Mouse (Mus musculus): ENCODE data around the gene Mfsd7a.
"Not testable (repeated sequence)": the region's sequence is repeated elsewhere in the genome, so short reads cannot be mapped to it uniquely, and the experiment has no call there.

Mfsd7a gene

DNA sequence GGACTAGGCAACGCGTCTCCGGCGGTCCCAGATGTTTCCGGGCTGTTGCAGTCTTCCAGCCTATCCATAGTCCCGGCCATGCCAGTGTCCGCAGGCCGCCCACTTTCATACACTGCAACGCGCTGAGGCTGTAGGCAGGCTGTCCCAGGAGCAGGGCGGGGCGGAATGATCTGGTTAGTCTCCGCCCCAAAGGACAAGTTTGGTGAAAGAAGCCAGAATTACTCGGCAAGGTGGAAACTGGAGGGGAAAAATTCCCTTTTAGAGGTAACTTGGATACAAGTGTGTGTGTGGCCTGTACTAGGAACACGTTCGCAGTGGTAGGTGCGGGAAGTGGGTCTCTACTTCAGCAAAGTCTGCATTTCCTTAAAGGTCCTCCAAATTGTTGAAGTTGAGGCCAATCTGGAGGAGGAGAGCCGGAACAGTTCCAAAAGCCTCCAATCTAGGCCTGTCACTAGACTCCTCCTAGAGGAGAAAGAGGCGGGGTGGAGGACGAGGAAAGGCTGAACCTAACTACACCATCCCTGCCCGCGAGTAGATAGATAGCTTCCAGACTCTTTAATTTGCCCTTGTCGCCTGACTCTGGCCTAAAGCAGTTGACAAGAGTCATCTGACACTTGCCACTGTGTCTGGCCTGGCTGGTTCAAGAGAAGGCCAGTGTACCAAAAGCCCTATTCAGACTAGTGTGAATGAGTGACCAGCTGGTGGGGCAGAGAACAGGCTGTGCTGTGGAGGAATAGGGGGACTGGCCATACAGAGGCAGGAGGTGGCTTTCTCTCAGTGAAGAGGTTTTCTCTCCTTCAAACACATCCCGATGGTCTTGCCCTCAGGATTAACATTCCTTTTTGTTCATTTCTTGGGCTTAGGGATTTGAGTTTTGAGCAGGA lies at the start of gene Mfsd7a:
Gene Mfsd7a, minus strand, starts transcription at position 107 of the 884 bp plus-strand sequence.
- peak; percentile 52 for DNase-seq (ENCODE audit: low spot score)

DNA sequence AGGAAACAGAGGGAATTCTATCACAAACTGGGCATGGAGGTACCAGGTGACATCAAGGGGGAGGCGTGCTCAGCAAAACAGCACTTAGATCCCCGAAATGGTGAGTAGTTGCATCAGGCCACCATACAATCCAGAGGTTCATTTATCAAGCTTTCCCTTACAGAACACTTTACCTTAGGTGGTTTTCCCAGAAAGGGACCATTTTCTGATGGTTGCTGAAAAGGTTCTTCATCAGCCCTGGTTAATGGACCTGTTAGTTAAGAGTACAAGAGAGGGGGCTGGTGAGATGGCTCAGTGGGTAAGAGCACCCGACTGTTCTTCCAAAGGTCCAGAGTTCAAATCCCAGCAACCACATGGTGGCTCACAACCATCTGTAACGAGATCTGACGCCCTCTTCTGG lies 37.5 kb upstream of the Mfsd7a start:
- DNase-seq (ENCODE audit: low spot score), result not testable (repeated sequence)

DNA sequence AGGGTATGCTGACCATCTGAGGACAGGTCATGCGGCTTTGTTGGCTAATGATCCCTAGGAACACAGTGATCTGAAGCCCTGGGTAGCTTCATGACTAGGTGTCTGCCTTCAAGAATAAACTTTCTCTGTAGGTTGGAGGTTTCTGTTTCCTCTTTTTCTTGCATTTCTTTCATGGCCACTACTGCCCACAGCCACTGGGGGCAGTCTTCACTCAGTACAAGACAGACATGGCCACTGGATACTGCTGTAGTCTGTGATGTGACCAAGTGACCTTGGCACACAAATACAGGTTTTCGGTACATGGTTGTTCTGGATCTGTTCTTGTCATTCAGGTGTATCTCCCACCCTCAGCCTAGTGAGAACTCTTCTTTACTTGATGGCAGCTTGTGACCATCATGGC lies 36.5 kb upstream of the Mfsd7a start:
- DNase-seq (ENCODE audit: low spot score), result no peak

DNA sequence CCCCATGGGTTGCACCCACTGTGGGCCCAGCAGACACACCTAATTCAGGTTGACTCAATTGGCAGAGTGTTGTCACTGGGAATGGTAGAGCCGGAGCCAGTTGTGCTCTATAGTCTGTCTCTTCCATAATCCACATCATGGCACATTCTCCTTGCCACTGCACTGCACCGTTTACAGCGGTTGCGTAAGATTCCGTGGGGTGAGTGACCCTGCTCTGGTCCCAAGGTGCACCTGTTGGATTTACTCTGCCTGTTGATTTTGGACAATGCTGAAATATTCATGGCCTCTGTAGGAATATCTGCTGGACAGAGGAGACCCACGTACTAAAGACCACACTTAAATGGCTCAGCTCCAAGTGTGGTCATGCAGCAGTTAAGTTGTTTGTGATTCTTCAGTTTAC lies 34.3 kb upstream of the Mfsd7a start:
- no peak for DNase-seq (ENCODE audit: low spot score)

DNA sequence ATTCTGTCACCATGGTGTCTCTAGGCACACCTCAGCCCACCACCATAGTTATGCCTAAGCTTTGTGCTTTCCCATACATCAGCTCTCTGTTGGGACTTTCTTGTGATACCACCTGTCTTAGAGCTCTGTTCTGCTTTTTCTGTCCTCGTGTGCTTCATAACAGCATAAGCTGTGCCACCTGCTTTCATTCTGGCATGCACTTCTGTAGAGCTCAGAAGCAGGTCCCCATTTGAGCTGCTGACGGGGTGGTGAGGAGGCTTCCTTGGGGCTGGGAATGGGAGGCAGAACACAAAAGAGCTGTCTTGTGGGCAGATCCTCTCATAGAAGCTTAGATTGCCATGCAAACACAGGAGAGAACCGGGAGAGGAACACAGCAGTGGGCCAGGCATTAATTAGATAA lies 27.3 kb upstream of the Mfsd7a start:
- DNase-seq (ENCODE audit: low spot score), result no peak

DNA sequence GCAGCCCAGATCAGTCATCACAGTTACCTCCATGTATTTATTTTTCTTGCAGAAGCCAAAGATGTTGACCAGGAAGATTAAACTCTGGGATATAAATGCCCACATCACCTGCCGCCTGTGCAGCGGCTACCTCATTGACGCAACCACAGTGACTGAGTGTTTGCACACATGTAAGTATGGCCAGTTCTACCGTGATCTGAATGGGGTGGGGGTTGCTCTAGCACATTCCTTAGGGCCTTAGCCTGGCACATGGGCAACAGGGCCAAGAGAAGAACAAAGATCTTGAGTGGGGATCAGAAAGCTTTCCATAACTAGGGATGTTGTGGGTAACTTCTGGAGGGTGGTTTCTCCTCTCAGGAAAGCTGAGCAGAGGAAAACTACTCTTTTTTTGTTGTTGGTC lies 25.0 kb upstream of the Mfsd7a start:
- DNase-seq (ENCODE audit: low spot score), result no peak

DNA sequence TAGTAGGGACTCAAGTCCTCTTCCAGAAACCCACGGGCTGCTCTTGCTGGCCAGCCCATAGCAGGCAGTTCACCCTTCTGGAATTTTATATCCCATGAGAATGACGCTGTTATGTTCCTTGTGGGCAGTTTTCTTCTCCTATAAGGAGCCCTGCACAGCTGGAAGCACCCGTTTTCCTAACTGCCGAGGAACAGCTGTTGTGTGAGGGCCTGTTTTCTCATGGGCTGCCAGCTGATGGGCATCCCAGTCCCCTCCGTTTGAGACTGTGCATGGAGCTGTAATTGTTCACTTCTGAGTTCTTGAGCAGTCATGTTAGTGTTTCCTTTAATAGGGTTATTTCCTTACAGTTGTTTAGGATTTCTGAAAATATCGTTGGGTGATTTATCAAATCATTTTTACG lies 20.9 kb upstream of the Mfsd7a start:
- no peak for DNase-seq (ENCODE audit: low spot score)

DNA sequence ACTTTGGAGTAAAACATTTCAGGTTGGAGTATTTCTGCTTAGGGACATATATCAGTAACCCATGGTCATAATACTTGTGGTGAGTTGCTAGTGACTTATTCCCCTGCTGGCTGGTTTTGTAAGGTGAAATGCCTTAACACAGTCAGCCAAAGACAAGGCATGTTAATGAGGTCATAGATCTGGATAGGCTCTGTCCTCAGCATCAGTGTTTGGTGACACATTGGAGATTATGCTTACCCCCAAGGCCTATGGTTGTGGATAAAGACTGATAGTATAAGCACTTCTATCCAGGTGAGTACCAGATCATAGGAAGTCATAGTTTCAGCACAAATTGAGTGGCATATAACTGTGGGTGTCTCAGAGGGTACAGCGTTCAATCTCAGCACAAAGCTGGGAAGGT lies 18.0 kb upstream of the Mfsd7a start:
- DNase-seq (ENCODE audit: low spot score), result no peak

DNA sequence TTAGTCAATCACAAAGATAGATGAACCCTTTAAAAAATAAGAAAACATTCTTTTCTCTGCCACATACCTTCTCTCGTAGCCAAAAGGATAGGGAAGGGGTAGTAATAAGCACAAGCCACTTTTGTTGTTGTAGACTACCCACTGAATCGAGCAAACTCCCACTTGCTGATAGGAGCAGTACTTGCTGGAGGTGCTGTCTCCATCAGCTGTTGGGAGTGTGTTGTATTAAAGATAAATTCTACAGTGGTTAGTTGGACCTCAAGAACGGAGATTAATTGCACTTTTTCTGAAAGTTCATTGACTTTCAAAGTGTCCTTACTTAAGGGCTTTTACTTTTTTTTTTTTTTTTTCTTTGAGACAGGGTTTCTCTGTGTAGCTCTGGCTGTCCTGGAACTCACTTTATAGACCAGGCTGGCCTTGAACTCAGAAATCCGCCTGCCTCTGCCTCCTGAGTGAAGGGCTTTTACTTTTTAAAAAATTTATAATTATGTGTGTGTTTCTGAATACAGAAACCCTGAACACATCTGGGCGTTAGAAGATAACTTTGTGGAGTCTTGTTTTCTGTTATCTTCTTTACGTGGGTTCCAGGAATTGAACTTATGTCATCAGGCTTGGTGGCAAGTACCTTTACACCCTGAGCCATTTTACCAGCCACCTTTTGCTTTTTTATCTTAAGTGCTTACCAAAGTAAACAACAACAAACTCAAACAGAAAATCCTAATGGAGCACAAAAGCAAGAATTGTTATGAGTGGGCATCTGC lies 16.6 kb upstream of the Mfsd7a start:
- no peak for DNase-seq (ENCODE audit: low spot score)

DNA sequence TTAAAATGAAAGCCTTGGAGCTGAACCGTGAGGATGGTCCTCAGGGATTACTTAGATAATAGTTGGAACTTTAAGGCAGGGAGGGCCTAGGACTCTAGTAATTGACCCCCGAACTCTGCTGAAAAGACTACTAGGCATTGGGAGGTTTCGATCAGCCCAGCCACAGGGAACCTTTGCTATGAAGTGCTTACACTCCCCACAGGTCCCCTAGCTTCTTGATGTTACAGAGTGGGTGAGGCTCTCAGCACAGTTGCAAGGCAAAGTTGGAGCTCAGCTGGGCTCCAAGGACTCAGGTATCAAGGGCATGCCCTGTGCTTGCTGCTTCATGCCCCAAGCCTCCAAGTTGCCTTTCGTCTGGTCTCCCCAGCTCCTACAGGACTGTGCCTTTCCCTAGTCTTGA lies 13.8 kb upstream of the Mfsd7a start:
- DNase-seq (ENCODE audit: low spot score), result no peak

DNA sequence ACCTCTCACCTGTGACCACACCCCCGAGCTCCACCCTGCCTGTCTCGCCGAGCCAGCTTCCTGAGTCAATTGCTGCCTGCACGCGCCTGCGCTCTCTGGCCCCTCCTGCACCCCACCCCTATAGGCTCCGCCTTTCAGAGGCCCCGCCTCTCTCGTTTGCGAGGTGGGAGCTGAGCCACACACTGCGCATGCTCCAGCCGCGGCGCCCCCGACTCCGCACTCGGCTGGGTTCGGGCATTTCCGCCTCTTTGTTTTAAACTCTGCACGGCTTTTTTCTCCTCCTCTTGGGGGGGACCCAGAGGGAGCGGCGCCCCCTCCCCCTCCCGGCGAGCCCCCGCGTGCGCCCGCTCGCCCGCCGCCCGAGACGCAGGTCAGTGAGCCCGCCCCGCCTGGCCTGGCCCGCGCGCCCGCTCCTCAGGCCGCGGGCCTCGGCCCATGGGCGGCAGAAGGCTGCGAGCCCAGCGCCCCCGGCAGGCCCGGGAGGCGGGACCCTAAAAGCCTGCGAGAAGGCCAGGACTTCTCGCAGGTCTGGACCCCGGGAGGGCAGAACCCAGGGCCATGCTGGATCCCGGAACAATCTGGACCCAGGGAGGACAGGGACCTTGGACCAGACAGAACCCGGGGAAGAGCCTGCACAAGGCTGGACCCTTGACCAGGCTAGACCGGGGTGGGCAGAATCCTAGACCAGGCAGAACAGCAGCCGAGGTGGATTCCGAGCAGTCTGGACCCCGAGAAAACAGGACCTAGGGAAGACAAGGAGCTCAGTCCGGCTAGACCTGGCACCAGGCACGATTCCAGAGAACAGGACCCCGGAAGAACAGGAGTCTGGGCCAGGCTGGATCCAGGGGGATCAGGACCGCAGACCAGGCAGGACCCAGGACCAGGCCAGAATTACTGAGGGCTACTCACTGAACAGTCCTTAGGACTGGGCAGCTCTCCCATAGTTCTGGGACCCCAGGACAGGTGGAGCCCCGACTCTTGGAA lies 12.7 kb upstream of the Mfsd7a start, which contains the start of gene Pcgf3:
Gene Pcgf3, plus strand, starts transcription at position 151 of the 984 bp plus-strand sequence.
- peak; percentile 97 for DNase-seq (ENCODE audit: low spot score)

DNA sequence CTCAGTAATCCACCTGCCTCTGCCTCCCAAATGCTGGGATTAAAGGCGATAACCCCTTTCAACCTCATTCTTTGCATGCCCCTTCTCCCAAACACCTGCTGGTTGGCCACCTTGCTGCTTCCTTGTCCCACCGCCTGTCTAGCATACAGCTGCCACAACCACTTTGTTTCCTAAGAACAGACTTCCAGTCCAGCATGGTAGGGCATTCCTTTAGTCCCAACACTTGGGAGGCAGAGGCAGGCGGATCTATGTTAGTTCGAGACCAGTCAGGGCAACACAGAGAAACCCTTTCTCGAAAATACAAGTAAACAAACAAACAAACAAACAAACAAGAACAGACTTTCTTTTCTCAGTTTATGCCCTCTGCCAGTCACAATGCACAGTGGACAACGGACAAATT lies 11.8 kb upstream of the Mfsd7a start:
- DNase-seq (ENCODE audit: low spot score), result no peak

DNA sequence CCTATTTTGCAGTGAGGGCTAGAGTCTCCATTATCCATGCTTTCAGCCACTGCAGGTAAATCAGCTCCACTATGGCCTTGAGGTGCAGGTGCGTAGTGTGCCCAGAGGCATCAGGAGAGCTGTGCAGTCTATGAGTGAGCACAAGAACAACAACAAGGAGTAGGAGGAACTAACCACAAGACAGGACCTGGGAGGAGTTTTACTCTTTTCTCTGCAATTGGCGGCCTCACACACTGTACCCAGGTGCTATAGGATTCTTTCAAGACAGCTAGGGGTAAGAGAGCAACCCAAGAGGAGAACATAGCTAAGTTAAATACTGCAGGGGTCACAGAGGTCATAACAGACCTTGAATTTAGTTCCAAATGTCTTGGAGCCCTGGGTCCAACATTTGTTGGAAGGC lies 10.0 kb upstream of the Mfsd7a start:
- no peak for DNase-seq (ENCODE audit: low spot score)

DNA sequence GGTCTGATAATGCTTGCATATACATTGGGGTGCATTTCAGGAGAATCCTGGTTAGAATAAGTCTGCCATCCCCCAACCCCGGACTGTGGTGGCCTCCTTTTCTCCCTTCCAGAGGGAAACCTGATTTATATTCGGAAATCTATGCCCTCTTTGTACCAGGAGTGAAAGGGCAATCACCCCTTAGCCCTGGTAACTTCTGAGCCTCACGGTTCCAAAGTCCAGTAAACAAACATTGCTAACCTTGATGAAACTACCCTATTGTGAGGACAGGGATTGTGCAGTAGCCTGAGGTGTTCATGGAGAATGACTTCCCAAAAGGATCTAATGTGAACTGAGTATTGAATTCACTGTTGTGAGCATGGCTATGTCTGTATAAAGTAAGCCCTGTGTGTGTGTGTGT lies 5.4 kb upstream of the Mfsd7a start:
- DNase-seq (ENCODE audit: low spot score), result no peak

DNA sequence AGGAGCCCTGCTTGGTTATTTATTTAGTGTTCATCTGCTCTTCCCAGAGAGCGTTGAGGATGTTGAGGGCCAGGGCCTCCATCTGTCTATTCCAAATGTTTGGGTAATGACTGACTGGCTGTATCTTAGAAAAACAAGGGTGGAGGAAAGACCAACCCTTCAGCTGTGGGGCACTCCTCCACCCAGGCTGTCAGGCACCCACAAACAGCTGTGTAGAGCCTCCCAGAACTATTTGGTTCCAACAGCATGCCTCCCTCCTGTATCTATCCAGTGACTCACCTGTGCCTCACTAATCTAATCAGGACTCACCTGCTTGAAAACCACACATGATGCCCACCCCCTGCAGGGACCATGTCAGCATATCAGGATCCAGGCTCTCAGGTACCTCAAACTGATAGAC lies 3.7 kb upstream of the Mfsd7a start:
- no peak for DNase-seq (ENCODE audit: low spot score)

DNA sequence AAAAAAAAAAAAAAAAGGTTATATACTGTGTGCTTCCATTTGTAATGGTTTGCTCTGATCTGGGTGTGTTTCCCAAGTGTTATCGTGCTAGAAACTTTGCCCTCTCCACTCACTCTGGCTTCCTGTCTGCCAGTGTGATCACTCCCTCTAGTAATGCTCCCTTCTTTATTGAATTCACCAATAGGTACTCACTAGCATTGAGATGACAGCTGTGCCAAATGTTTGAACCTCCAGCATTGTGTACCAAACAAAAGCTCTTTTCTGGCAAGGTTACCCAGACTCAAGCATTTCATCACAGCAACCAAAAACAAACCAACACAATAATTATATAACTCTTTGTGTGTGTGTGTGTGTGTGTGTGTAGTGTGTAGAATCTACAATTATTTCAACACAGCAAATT lies 2.9 kb upstream of the Mfsd7a start:
- DNase-seq (ENCODE audit: low spot score), result no peak

DNA sequence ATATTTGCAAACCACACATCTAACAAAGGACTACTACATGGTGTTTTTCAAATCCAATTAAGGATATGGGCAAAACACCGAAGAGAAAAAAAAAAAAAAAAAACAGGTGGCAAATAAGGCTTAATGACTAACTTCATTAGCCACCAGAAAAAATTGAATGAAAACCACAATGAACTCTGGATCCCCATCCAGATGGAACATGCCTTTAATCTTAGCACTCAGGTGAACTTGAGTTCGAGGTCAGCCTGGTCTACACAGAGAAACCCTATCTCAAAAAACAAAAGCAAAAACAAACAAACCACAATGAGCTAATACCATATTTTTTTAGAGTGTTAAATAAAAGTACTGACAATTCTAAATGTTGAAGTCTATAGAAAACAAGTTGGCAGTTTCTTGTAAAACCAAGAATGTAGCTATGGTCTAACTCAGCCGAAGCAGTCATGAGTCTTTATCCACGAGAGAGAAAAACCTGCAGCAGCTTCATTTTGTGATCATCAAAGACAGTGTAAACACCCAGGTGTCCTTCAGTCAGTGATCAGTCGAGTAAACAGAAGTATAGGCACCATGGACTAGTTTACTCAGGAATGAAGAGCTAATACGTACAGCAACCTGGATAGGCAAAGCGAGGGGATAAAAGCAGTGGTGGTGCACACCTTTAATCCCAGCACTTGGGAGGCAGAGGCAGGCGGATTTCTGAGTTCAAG lies 2.3 kb upstream of the Mfsd7a start:
- DNase-seq (ENCODE audit: low spot score), result no peak

DNA sequence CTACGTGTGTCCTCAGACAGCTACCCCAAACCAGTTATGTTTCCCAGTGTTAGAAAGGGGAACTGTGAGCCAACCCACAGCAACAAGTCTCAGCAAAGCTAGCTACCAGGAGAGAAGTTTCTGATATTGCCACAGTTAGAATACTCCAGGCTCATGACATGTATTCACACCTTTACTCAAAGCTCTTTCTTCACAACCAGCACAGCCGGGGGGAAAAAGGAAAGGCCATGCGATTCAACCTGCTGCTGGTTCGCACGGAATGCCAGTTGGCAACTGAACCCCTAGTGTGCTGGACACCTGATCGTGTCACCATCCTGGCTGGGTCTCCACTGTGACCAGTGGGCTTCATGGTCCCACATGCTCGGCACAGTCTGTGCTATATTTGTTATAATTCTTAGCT lies 834 bp downstream of the Mfsd7a start:
- DNase-seq (ENCODE audit: low spot score), result no peak

DNA sequence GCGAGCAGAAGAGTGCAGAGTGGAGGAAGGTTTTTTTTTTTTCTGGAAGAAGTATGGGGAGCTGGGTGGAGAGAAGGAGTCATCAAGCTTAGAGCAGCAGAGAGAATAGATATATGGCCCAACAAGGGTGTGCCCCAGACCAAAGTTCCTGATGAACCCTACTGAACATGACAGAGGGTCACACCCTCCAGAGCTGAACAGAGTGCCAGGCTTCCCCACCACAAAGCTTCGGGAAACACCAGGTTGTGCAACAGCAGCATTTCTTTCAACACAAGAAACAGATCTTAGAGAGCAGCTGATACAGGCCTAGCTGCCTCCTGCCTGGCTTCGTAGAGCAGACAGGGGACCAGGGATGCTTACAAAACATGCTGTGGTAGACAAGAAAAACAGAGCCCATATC lies 1.7 kb downstream of the Mfsd7a start:
- no peak for DNase-seq (ENCODE audit: low spot score)

DNA sequence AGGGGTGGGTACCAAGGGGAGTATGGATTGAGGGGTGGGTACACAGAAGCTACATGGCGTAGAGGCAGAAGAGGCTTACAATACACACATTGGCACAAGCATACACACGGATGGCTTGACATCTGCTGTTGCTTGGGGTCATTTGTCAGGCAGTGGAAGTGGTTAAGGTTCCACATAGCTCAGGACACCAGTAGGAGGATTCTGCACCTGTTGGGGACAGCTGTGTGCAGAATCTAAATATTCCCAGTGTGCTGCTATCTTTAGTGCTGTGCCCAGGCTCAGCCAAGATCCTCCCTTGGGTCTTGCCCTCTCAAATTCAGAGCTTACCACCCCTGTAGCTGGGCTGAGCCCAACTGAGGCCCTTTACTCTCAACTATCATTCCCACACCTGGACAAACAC lies 12.6 kb downstream of the Mfsd7a start:
- no peak for DNase-seq (ENCODE audit: low spot score)

DNA sequence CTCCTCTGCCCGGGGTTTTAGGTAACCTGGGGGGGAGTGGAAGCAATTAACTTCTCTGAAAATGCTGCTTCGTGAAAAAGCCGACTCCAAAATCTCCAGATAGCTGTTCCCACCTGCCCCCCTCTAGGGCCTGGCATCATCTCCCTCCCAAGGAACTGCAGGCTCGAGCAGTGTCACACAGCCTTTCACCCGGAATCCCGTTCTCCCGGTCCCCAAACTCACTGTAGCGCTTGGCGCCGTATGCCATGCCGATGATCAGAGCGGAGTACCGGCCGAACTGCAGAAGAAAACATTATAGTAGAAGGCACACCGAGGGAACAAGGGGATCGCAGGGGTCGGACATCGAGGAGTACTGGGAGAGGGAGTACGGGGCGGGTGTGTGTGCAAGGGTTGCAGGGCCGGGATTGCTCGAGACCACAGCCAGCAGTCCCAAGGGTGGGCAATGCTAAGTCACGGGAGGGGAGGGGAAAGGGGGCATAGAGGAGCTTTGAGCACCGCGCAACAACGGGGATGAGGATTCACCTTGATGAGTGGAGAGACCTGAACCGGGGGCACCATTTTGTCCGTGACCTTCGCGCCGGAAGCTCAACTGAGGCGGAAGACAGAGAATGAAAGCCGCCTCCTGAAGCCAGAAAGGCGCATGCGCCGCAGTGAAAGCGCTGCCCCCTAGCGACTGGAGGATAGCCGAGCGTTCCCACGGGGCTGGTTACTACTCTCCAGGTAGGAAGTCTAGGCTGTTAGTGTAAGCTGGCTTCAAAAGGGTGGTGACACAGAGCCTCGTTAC lies 14.7 kb downstream of the Mfsd7a start, which contains the start of gene Atp5k:
Gene Atp5k, minus strand, starts transcription at position 645 of the 784 bp plus-strand sequence.
- DNase-seq (ENCODE audit: low spot score), result peak; percentile 90
